Mouse (Mus musculus) embryonic facial prominence, embryonic 14.5 days (tissue): ENCODE data around the gene Hmces. TPM values are rescaled to one million over a fixed set of nuclear protein-coding genes. Genes with fewer than 3 reads are reported as not detected.

ENCODE experiments used
- ATAC-seq: fragments of 200-750 bp; cut with Nextera tagmentation; 2 replicates; pipeline ENCODE4 v1.8.0; 2017; ENCODE audit warnings: low read depth, moderate number of reproducible peaks, moderate TSS enrichment
- DNase-seq: peaks from one replicate; pipeline ENCODE4 v3.0.0-alpha.2; 2015; ENCODE audit warnings: low spot score
- H3K27ac ChIP-seq: fragments of 300-500 bp; sonication (generic); replicated peaks from 2 replicates; pipeline ENCODE4 v1.5.1; 2014; ENCODE audit warnings: low read depth, mild to moderate bottlenecking, low read length, moderate library complexity
- H3K27me3 ChIP-seq: fragments of 300-500 bp; sonication (generic); replicated peaks from 2 replicates; pipeline ENCODE4 v1.6.1; 2014; ENCODE audit warnings: low read length; ENCODE audit not compliant: control insufficient read depth, insufficient read depth
- H3K36me3 ChIP-seq: fragments of 300-500 bp; sonication (generic); 2 replicates; pipeline ENCODE4 v1.6.1; 2014; ENCODE audit warnings: low read length, mixed read lengths; ENCODE audit not compliant: control insufficient read depth, insufficient read depth
- H3K4me1 ChIP-seq: fragments of 300-500 bp; sonication (generic); 2 replicates; pipeline ENCODE4 v1.6.1; 2014; ENCODE audit warnings: antibody characterized with exemption, low read length; ENCODE audit not compliant: control insufficient read depth, insufficient read depth
- H3K4me2 ChIP-seq: fragments of 300-500 bp; sonication (generic); 2 replicates; pipeline ENCODE4 v1.6.1; 2014; ENCODE audit warnings: low read depth, mild to moderate bottlenecking, low read length, moderate library complexity, mixed read lengths
- H3K4me3 ChIP-seq: fragments of 300-500 bp; sonication (generic); 2 replicates; pipeline ENCODE4 v1.5.1; 2014; ENCODE audit warnings: low read depth, mild to moderate bottlenecking, low read length
- H3K9ac ChIP-seq: fragments of 300-500 bp; sonication (generic); 2 replicates; pipeline ENCODE4 v1.6.1; 2014; ENCODE audit warnings: low read depth, mild to moderate bottlenecking, low read length, moderate library complexity, mixed read lengths
- H3K9me3 ChIP-seq: fragments of 300-500 bp; sonication (generic); 2 replicates; pipeline ENCODE4 v1.6.1; 2016; ENCODE audit warnings: low read length; ENCODE audit not compliant: control insufficient read depth
- WGBS: fragments of 180-500 bp; shearing (Covaris S2); extraction: QIAGEN DNeasy Blood & Tissue Kit; methylation state at CpG from one replicate; pipeline ENCODE4 v1.1.7; 2014; 5-methylcytosine and 5-hydroxymethylcytosine counted together
- polyA plus RNA-seq: library from polyadenylated mRNA; unstranded; fragments of >200 nt; fragmentation: Nextera tagmentation; extraction: Ambion mirVana; gene quantifications from 2 replicates; pipeline ENCODE4 v1.2.1, GENCODE M21; 2014

Hmces gene
- 43.1 and 44.1 TPM in 2 replicates for polyA plus RNA-seq

- WGBS: under 1% methylated on average over 27 of the region's 62 CpGs
- no peaks in the 10 kb centered on the region for H3K9me3 ChIP-seq
- peak; percentile 94 for ATAC-seq
- H3K9ac ChIP-seq: peak within 1 kb of the TSS; percentile 89
- peaks cover 74% of the 10 kb centered on the region for H3K36me3 ChIP-seq
- H3K27me3 ChIP-seq: no peaks in the 10 kb centered on the region
- peak within 1 kb of the TSS; percentile 89 for H3K27ac ChIP-seq
- peak; percentile 87 for DNase-seq
- H3K4me2 ChIP-seq: peak within 1 kb of the TSS; percentile 89
- peaks cover 11% of the 10 kb centered on the region for H3K4me1 ChIP-seq
- H3K4me3 ChIP-seq: peak within 1 kb of the TSS; percentile 92
Observed at GRCm38 (mm10) chr6:87913661-87914325, at the start of gene Hmces. Gene Hmces, plus strand, starts transcription at chr6:87913935.

- no peaks in the 10 kb centered on the region for H3K9me3 ChIP-seq
- H3K36me3 ChIP-seq: no peaks in the 10 kb centered on the region
- WGBS: 84% methylated on average over 6 of the region's 6 CpGs
- no peak for ATAC-seq
- H3K4me2 ChIP-seq: no peak overlapping the region
- no peak overlapping the region for H3K9ac ChIP-seq
- H3K4me3 ChIP-seq: no peak overlapping the region
- H3K27me3 ChIP-seq: no peaks in the 10 kb centered on the region
- H3K4me1 ChIP-seq: no peaks in the 10 kb centered on the region
- no peak for DNase-seq
- no peak overlapping the region for H3K27ac ChIP-seq
Observed at GRCm38 (mm10) chr6:87866211-87866610, 47.5 kb upstream of the Hmces start.

- no peaks in the 10 kb centered on the region for H3K36me3 ChIP-seq
- no peak overlapping the region for H3K27ac ChIP-seq
- H3K4me3 ChIP-seq: no peak overlapping the region
- H3K27me3 ChIP-seq: no peaks in the 10 kb centered on the region
- no peak overlapping the region for H3K4me2 ChIP-seq
- H3K9ac ChIP-seq: no peak overlapping the region
- DNase-seq: no peak
- no peak for ATAC-seq
- WGBS: 79% methylated on average over 2 of the region's 2 CpGs
- no peaks in the 10 kb centered on the region for H3K9me3 ChIP-seq
- H3K4me1 ChIP-seq: no peaks in the 10 kb centered on the region
Observed at GRCm38 (mm10) chr6:87867256-87867655, 46.5 kb upstream of the Hmces start.

GRCm38 (mm10) chr6:87868871-87869506, 44.7 kb upstream of the Hmces start:
- Histone ChIP-seq H3K9me3 (no peaks in the 10 kb centered on the region), H3K27ac (no peak overlapping the region), H3K27me3 (no peaks in the 10 kb centered on the region), H3K4me1 (no peaks in the 10 kb centered on the region), H3K36me3 (no peaks in the 10 kb centered on the region), H3K4me3 (no peak overlapping the region), H3K9ac (no peak overlapping the region), H3K4me2 (no peak overlapping the region)
- DNase-seq: peak; percentile 25
- 65% methylated on average over 9 of the region's 9 CpGs for WGBS
- ATAC-seq: peak; percentile 62; the same call in 1 of the 2 replicates

GRCm38 (mm10) chr6:87870440-87870839, 43.3 kb upstream of the Hmces start:
- no peak for ATAC-seq
- H3K9ac ChIP-seq: no peak overlapping the region
- H3K27ac ChIP-seq: no peak overlapping the region
- WGBS: 63% methylated on average over 1 of the region's 1 CpGs
- no peak overlapping the region for H3K4me3 ChIP-seq
- no peak for DNase-seq
- H3K9me3 ChIP-seq: no peaks in the 10 kb centered on the region
- H3K27me3 ChIP-seq: no peaks in the 10 kb centered on the region
- H3K4me1 ChIP-seq: no peaks in the 10 kb centered on the region
- no peaks in the 10 kb centered on the region for H3K36me3 ChIP-seq
- no peak overlapping the region for H3K4me2 ChIP-seq

- H3K9ac ChIP-seq: no peak overlapping the region
- H3K27ac ChIP-seq: no peak overlapping the region
- no peak overlapping the region for H3K4me2 ChIP-seq
- H3K4me3 ChIP-seq: no peak overlapping the region
- DNase-seq (no peak), ATAC-seq (no peak)
- WGBS: 81% methylated on average over 7 of the region's 7 CpGs
- no peaks in the 10 kb centered on the region for H3K36me3 ChIP-seq
- H3K9me3 ChIP-seq: no peaks in the 10 kb centered on the region
- no peaks in the 10 kb centered on the region for H3K4me1 ChIP-seq
- H3K27me3 ChIP-seq: no peaks in the 10 kb centered on the region
Observed at GRCm38 (mm10) chr6:87871240-87871639, 42.5 kb upstream of the Hmces start.

- H3K4me2 ChIP-seq: no peak overlapping the region
- H3K9me3 ChIP-seq: no peaks in the 10 kb centered on the region
- no peaks in the 10 kb centered on the region for H3K4me1 ChIP-seq
- no peaks in the 10 kb centered on the region for H3K36me3 ChIP-seq
- DNase-seq (peak; percentile 8), ATAC-seq (no peak)
- H3K27ac ChIP-seq: no peak overlapping the region
- 37% methylated on average over 1 of the region's 1 CpGs for WGBS
- H3K9ac ChIP-seq: no peak overlapping the region
- no peak overlapping the region for H3K4me3 ChIP-seq
- H3K27me3 ChIP-seq: no peaks in the 10 kb centered on the region
Observed at GRCm38 (mm10) chr6:87873104-87873503, 40.6 kb upstream of the Hmces start.

GRCm38 (mm10) chr6:87873963-87874362, 39.8 kb upstream of the Hmces start:
- ATAC-seq: no peak
- H3K27ac ChIP-seq: no peak overlapping the region
- WGBS: 87% methylated on average over 2 of the region's 2 CpGs
- H3K27me3 ChIP-seq: no peaks in the 10 kb centered on the region
- H3K4me3 ChIP-seq: no peak overlapping the region
- no peaks in the 10 kb centered on the region for H3K36me3 ChIP-seq
- H3K4me2 ChIP-seq: no peak overlapping the region
- DNase-seq: no peak
- H3K9ac ChIP-seq: no peak overlapping the region
- no peaks in the 10 kb centered on the region for H3K4me1 ChIP-seq
- no peaks in the 10 kb centered on the region for H3K9me3 ChIP-seq

- 69% methylated on average over 1 of the region's 1 CpGs for WGBS
- no peaks in the 10 kb centered on the region for H3K9me3 ChIP-seq
- H3K9ac ChIP-seq: no peak overlapping the region
- no peaks in the 10 kb centered on the region for H3K27me3 ChIP-seq
- H3K4me1 ChIP-seq: no peaks in the 10 kb centered on the region
- H3K36me3 ChIP-seq: no peaks in the 10 kb centered on the region
- DNase-seq (no peak), ATAC-seq (no peak)
- no peak overlapping the region for H3K4me2 ChIP-seq
- no peak overlapping the region for H3K27ac ChIP-seq
- no peak overlapping the region for H3K4me3 ChIP-seq
Observed at GRCm38 (mm10) chr6:87875083-87875482, 38.7 kb upstream of the Hmces start.
